Mouse (Mus musculus): ENCODE measurements around the gene Sept6.

Sept6 gene

GRCm38 (mm10) chrX:36874704-36875128 is 116.9 kb downstream of the Sept6 start:
- in situ Hi-C loops (cut with MboI; ENCODE audit: unreplicated experiment in 2 of 2) = no loop called here

DNA sequence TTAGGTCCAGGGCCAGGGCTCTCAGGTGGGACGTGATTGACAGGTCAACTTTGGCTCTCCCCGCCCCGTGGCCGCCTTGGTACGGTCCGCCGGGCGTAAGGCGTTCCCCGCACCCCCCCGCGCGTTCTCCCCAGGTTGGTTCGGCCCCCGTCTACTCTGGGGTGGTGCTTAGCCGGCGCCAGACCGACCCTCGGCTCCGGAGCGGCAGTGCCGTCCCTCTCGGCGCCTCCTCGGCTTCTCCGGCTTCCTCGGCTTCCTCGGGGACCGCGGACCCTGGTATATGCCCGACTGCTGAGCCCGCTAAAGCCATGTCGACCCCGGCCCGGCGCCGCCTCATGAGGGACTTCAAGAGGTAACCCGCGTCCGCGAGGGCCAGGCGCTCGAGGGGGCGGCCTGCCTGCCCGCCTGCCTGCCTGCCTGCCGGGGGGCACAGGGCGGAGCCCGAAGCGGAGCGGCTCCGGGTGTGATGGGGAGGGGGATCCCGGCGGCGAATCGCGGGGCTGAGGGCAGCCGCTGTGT is 117.4 kb downstream of the Sept6 start:
- in situ Hi-C loops (cut with MboI; ENCODE audit: unreplicated experiment in 2 of 2) = no loop called here

DNA sequence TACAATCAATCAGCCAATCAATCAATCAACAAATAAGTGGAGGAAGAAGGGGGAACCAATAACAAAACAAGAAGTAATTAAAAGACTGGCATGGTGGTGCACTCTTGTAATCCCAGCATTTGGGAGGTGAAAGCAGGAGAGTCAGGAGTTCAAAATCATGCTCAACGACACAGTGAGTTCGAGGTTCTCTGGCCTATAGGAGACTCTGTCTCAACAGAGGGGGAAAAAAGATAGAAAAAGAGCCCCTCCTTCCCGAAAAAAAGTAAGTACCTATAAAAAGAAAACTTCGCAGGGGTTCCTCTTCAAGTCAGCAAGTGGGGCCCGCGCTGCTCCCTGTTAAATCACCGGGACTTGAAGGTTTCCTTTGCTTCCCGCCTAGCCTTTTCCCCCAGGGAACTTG is 117.8 kb downstream of the Sept6 start, which contains the start of the genes Ube2a and C330007P06Rik:
Gene Ube2a (plus strand): TSS at position 136 of the 400 bp plus-strand sequence.
Gene C330007P06Rik (minus strand): TSS at position 347 of the 400 bp plus-strand sequence.
- in situ Hi-C loops (cut with MboI; ENCODE audit: unreplicated experiment in 2 of 2) = no loop called here

DNA sequence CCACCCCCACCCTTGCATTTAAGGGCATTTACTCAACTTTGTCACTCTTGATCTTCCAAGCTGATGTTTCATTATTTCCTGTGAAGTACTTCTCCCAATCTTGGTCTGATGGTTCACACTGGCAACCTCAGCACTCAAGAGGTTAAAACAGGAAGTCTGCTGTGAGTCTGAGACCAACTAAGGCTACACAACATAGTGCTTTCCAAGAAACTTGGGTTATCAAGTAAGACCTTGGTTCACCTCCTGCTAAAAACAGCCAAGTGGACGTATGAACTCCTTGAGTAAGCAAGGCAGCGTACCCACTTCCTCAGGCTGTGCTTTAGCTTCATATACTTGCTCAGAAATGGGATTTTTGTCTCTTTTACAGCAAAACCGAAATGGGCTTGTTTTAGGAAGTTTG is 121.2 kb downstream of the Sept6 start:
- in situ Hi-C loops (cut with MboI; ENCODE audit: unreplicated experiment in 2 of 2) = no loop called here

GRCm38 (mm10) chrX:36864609-36865328 is 126.8 kb downstream of the Sept6 start:
- in situ Hi-C loops (cut with MboI; ENCODE audit: unreplicated experiment in 2 of 2) = no loop called here

DNA sequence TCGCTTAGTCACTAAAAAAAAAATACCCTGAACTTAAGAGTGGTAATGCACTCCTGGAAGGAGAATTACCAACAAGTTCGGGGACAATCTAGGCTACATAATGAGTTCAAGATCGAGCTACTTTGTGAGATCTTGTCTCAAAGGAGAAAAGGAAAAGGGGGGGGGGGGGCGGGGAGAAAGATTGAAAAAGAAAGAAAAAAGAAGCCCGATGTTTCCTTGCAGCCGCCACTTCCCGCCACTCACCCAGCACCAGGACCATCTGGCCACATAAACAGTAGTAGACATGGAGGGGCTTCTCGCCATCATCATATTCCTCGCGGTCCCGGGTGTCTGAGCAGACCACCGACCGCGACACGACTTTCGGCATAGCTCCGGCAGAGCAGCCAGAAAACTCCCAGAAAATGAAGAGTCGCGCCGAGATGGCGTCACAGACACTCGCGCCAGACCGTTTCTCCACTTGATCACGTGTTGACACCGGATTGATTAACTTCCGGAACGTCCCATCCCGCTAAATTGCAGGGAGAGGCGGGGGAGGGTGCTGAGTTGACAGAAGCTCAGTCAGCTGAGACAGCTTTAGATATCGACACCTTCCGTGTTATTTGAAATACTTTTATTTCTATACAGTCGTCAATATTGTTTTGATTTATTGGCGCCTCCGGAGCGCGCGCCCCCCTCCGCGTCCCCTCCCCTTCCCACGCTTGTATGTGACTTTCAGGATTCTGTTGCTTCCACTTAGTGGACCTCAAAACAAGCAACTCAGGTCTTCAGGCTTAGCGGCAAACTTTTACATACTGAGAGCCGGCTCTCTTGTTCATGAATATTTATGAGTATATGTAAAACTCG is 127.6 kb downstream of the Sept6 start:
- in situ Hi-C loops (cut with MboI; ENCODE audit: unreplicated experiment in 2 of 2) = no loop called here

Measured in v-Abl transformed pro-B cells (cell line).